Mouse (Mus musculus): ENCODE results near the gene Prdm2.

Gene Prdm2

GRCm38 (mm10) chr4:143211584-143212340 is 1.0 kb downstream of the Prdm2 start:
- DNase-seq (ENCODE audit: low spot score in 2 of 2), result peak in 1 of 2 experiments; percentile 61

- DNase-seq (ENCODE audit: low spot score in 2 of 2), result no peak
Measured at GRCm38 (mm10) chr4:143209997-143210396, 2.8 kb downstream of the Prdm2 start.

- DNase-seq (ENCODE audit: low spot score in 2 of 2), result no peak
Measured at GRCm38 (mm10) chr4:143202653-143203052, 10.1 kb downstream of the Prdm2 start.

- no peak for DNase-seq (ENCODE audit: low spot score in 2 of 2)
Measured at GRCm38 (mm10) chr4:143198371-143198770, 14.4 kb downstream of the Prdm2 start.

DNA sequence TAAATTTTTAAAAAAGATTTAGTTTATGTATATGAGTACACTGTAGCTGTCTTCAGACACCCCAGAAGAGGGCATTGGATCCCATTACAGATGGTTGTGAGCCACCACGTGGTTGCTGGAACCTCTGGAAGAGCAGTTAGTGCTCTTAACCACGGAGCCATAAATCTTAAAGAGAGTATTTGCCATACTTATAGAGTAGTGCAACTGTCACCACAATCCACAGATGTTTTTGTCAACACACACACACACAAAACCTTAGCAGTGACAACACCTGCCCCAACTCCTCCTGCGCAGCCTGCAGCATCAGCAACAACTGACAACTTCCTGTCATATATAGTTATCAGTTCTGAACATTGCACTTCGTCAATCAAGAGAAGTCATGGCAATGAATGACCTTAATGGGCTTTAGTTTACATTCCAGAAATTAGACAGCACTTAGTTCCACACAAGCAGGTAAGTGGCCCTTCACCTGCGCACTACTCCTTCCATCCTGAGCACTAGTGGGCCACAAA is 14.9 kb downstream of the Prdm2 start:
- DNase-seq (ENCODE audit: low spot score in 2 of 2), result no peak

DNA sequence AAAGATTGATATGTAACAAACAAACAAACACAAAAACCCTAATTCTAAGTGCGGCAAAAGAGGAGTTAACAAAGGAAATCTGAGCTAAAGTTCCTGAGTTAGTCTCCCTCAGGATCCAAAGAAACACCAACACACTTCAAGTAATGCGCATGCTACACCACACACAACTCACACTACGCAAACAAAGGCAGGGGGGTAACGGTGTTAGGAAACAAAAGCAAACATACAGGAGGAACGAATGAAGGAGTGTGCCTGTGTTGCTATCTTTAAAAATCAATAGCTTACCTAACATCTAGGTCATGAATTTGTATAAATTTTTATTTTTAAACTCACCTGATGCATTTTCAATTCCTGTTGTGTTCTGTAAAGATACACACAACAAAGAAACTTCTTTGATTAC is 18.5 kb downstream of the Prdm2 start:
- DNase-seq (ENCODE audit: low spot score in 2 of 2), result no peak

- no peak for DNase-seq (ENCODE audit: low spot score in 2 of 2)
Measured at GRCm38 (mm10) chr4:143193164-143193563, 19.6 kb downstream of the Prdm2 start.

DNA sequence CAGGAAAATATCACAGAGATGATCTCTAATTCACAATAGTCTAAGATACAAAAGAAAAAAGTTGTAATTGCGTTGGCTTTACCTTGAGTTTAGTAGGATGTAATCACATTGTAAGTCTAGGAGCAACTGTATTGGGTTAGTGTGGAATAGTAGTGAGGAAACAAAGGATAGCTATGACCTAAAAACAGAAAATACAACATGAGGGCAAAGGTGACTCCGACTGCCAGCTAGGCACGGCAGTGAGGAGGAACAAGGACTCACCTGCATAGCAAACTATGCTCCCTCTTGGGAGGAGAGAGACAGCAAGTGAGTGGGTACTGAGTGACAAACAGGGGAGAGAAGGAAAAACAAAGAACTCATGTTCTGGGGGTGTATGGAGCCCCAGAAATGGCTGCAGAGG is 21.0 kb downstream of the Prdm2 start:
- no peak for DNase-seq (ENCODE audit: low spot score in 2 of 2)

DNA sequence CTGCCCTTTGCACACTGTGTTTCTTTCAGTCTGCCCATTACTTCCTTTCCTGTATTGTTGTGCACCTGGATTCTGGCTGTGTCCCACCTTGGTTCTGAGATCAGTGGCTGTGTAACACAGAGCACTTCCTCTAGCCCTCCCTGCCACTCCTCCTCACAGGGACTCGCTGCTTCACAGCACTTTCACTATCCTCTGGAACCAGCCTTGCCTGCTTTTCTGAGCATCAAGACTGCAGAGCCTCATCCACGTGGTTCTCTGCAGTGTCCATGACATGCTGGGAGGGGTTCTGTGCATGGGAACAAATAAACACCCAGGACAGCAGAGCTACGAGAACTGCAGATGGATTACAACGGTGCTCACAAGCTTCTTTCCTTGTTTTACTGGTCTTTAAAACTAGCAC is 22.1 kb downstream of the Prdm2 start:
- DNase-seq (ENCODE audit: low spot score in 2 of 2), result no peak

DNA sequence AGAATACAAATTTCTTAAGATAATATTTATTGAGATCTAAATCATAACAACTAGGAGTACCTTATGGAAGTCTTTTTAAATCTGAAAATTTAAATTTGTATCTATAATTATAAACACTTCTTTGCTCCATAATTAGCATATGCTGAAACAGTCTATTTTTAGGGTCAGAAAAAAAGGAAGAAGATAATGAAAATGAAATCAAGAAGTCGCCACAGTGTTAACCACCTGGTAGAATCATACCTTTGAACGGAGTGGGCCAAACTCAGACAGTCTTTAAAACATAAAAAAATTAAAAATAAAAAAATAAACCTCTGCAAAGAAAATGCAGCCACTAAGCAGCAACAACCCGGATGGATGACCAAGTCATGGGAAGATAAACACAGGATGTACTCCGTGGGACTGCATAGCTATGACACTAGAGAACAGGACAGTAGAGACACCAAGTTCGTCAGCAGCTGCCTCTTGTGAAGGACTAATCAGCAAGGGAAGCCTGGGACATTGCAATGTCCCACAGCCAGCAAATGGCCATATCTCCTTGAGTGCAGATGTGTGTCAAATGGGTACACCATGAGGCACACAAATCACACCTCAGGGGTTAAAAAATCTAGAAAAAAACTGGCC is 24.1 kb downstream of the Prdm2 start:
- DNase-seq (ENCODE audit: low spot score in 2 of 2), result no peak

DNA sequence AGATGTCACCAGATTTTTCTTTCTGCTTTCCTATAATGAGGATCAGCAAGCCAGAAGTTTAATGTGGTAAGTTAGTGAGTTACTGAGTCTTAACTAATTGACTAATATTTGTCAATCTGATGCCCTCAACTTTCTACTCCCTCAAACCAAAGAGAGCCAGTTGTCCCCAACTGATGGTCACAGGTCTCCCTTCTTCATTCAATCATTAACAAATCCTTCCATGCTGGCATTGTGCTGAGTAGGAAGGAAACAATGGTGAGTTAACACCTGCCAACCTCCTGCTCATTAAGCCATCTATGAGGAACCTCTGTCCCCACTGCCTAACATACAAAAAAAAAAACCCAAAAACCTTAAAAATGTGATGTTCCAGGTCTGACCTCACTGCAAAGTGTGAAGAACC is 26.7 kb downstream of the Prdm2 start:
- no peak for DNase-seq (ENCODE audit: low spot score in 2 of 2)

GRCm38 (mm10) chr4:143185496-143185895 is 27.3 kb downstream of the Prdm2 start:
- DNase-seq (ENCODE audit: low spot score in 2 of 2), result no peak

DNA sequence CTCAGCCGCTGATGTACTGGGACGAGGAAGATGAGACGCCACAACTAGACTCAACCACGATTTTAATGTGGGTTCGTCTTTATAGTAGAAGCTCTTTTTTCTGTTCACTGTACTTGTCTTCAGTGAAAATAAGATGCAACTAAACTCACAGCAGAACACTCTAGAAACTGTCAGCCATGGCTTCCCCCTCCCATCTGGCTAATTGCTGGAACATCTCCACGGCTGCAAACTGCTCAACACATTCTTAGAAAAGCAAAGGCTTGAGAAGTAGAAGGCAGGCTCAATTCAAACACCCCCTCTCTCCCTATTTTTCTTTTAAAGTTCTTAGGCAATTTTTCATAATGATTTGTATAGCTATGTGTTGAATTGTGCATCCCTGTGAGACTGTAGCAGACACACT is 29.7 kb downstream of the Prdm2 start:
- DNase-seq (ENCODE audit: low spot score in 2 of 2), result no peak

GRCm38 (mm10) chr4:143180731-143181130 is 32.1 kb downstream of the Prdm2 start:
- DNase-seq (ENCODE audit: low spot score in 2 of 2), result no peak

- DNase-seq (ENCODE audit: low spot score in 2 of 2), result no peak
Measured at GRCm38 (mm10) chr4:143171600-143172290, 41.0 kb downstream of the Prdm2 start.

GRCm38 (mm10) chr4:143170290-143170689 is 42.5 kb downstream of the Prdm2 start:
- no peak for DNase-seq (ENCODE audit: low spot score in 2 of 2)

GRCm38 (mm10) chr4:143168093-143168492 is 44.7 kb downstream of the Prdm2 start:
- DNase-seq (ENCODE audit: low spot score in 2 of 2), result no peak

DNA sequence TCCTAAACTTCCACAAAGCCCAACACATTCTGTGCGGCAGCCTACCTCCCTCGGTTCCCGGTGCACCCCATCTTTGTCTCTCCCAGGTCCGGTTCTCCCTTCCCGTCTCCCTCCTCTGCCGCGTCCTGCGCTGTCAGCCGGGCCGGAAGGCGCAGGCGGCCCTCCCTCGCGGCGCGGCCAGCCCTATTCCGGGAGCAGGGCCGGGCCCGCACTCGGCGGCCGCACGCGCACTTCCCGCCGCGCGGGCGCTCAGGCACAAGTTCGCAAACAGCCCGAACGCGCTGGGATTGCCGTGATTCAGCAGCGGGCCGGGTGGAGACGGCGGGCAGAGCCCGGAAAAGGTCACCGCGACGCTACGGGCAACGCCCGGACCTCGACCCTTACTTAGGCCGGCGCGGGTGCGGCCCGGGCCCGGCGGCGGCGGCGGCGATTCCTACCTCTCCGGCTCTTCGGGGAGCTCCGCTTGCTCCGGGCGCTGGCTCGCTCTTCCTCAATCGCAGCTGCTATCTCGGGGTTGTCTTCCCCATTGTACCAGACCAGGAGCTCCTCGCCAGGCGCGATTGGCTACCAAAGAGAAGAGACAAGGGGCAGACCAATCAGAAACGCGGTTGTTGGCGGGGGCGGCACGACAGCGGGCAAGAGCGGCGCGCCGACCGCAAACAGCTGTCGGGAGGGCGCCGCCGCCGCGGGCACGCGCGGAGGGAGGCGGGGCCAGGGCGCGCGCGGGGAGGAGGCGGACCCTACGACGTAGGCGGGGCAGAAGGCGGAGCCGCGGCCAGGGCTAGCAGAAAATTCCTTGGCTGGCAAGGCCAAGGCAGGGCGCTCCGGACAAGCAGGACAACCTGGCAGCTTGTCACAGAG is 50.9 kb downstream of the Prdm2 start:
- DNase-seq (ENCODE audit: low spot score in 2 of 2), result peak; percentile 97 to 100

DNA sequence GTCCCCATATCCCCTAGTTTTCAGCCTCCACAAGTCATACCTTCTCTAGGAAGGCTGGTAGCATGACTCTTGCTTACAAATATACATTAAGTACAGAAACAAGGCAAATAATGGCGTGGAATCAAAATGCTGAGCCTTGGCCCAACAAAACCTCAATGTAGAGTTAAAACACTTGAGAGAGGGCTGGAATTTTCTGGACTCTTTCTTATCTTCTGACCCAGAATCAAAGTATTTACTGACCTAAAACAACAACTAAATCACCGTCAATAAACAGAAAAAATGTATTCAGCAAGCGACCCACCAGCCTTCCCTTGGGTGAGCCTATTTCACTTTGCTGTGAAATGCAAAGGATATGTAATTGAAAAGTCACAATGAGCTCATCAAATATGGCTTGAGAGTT is 52.0 kb downstream of the Prdm2 start:
- DNase-seq (ENCODE audit: low spot score in 2 of 2), result no peak

DNA sequence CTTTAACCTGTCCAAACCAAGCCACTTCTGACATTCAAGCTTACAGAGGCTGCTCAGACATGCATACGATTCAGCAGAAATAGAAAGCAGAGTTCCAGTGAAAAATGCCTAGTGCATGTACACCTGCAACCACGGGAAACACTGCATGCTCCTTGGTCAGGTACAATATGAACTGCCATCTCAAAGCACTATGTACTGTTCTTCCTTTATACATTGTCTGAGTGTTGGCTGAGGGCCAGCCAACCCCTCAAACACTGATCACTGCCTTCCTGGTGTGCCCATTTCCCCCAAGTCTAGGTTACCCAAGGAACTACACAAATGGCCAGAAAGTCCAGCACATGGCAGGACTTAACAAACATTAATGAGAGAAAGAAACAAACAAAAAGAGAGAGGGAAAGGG is 53.5 kb downstream of the Prdm2 start:
- DNase-seq (ENCODE audit: low spot score in 2 of 2), result no peak

- DNase-seq (ENCODE audit: low spot score in 2 of 2), result no peak
Measured at GRCm38 (mm10) chr4:143155871-143156270, 56.9 kb downstream of the Prdm2 start.

GRCm38 (mm10) chr4:143155036-143155435 is 57.8 kb downstream of the Prdm2 start:
- no peak for DNase-seq (ENCODE audit: low spot score in 2 of 2)
